Mouse (Mus musculus): ENCODE measurements around the gene Metrn.

- TF ChIP-seq USF1 (IDR thresholded peaks at IDR 0.05; ENCODE audit: low read depth) (no peak), POLR2AphosphoS2 (IDR thresholded peaks at IDR 0.05; ENCODE audit: insufficient read length, low read depth) (no peak), REST (IDR thresholded peaks at IDR 0.05; ENCODE audit: insufficient read depth, insufficient read length) (no peak), MYOD1 (IDR thresholded peaks at IDR 0.05; ENCODE audit: control insufficient read depth in 1 of 3, insufficient read length in 2 of 3, low read depth in 2 of 3) (peak in 2 of 3 experiments; percentile 35 to 50), POLR2A (IDR thresholded peaks at IDR 0.05; ENCODE audit: insufficient read length, low read depth) (no peak)
These were observed 31.1 kb downstream of the Metrn start for GRCm38 (mm10) chr17:25765886-25766285.
